Mouse (Mus musculus) inflammation-experienced regulatory T-cells, adult 16 weeks (primary cell): ENCODE measurements around the gene Yeats2. TPM values are rescaled to one million over a fixed set of nuclear protein-coding genes. Genes with fewer than 3 reads are reported as not detected.

Source experiments
- polyA plus RNA-seq: library from polyadenylated mRNA; unstranded; fragments of 100-300 nt; shearing (Covaris generic); gene quantifications from one replicate; pipeline ENCODE4 v1.2.1, GENCODE M21; 2017

Yeats2 gene
- polyA plus RNA-seq = 26.9 TPM

DNA sequence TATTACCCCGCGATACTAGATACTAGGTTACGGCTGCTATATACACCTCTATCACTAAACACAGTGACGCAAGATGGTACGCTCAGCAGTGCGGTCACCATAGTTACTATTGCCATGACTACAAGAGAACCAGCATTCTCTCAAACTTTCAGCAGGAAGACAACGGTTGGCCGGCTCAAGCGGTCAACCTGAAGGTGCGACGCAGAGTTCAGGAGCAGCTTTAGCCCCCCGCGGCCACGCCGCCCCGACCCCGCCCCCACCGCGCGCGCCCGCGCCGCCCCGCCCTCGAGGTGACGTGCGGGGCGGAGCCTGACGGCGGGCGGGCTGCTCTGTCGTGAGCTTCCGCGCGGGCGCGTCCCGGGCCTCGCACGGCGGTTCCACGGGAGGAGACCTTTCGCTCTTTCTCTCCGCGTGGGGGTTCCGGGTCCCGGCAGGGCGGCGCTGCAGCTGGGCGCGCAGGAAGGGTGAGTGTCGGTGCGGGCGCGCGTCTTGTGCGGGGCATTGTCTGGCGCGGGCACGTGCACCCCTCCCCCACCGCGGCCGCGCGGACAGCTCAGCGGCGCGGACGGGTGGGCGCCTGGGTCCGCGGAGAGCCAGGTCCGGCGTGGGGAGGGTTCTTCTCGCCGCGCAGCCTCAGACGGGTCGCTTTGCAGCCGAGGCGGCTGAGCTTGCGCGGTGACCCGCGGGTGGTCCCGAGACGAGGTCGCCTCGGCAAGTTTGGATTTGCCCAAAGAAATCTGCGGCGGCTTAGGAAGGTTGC, at the start of gene Yeats2:
Gene Yeats2 (plus strand): TSS at position 292 of the 760 bp plus-strand sequence.

GRCm38 (mm10) chr16:20097069-20097710, 43.7 kb upstream of the Yeats2 start, which contains the start of gene Klhl24:
Gene Klhl24 (plus strand): TSS chr16:20097542.

DNA sequence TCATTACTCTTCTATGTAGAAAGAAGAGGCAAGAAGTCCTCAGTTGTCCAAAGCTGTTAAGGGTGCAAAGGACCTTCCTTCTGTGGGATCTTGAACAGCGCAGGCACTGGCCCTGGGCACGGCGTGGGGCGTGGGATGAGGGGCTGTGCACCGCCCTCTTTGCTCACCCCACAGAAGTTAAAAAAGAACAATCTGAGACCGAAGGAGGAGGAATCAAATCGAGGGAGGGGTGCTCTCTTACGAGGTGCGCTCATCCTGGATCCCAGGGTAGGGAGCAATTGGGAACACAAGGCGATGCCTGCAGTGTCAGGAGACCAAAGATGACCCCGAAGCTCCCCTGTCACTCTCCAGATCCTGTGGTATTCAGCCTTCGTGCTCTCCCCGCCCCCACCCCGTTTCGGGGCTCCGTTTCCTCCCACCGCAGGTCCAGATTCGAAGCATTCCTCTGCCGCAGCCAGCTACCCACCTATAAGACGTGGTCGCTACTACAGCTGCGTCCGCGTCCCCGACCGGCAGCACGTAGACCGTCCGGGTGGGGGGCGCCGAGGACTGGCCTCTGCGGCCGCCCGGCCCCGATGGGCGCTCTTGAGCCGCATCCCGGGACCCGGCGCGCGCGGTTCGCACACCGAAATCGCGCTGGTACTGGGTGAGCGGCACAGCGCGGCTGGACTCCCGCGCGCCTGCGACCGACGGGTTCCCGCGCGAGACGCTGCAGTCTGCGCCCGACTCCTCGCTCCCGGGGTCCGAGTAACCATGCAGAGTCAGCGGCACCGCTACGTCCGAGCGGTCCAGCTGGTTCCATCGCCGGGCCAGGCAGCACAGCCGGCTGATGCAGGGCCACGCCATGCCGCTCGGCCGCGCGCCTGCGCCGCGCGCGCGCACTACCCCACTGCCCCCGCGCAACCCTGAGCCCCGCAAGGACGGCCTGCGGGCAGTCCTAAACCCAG, 99.9 kb downstream of the Yeats2 start, which contains the start of gene Map6d1:
Gene Map6d1 (minus strand): TSS at position 891 of the 947 bp plus-strand sequence.

Other genes with a start within 250 kb of the Yeats2 start
- 289 TPM for gene Klhl6, start 158.0 kb upstream of the Yeats2 start, polyA plus RNA-seq
- gene Klhl24, start 43.5 kb upstream of the Yeats2 start, polyA plus RNA-seq = 69.9 TPM
- gene Map6d1, start 100.3 kb downstream of the Yeats2 start, polyA plus RNA-seq = 0.09 TPM
- 95.1 TPM for gene Parl, start 161.3 kb downstream of the Yeats2 start, polyA plus RNA-seq
- gene Cyp2ab1, start 184.3 kb downstream of the Yeats2 start, polyA plus RNA-seq = not detected